Mouse (Mus musculus): ENCODE measurements around the gene Mpv17l. TPM values are rescaled to one million over a fixed set of nuclear protein-coding genes. Genes with fewer than 3 reads are reported as not detected.

Mpv17l gene
- 2.3 and 2.5 TPM in 2 replicates for polyA plus RNA-seq (2015; fragmentation: Nextera tagmentation; extraction: Ambion mirVana)

DNA sequence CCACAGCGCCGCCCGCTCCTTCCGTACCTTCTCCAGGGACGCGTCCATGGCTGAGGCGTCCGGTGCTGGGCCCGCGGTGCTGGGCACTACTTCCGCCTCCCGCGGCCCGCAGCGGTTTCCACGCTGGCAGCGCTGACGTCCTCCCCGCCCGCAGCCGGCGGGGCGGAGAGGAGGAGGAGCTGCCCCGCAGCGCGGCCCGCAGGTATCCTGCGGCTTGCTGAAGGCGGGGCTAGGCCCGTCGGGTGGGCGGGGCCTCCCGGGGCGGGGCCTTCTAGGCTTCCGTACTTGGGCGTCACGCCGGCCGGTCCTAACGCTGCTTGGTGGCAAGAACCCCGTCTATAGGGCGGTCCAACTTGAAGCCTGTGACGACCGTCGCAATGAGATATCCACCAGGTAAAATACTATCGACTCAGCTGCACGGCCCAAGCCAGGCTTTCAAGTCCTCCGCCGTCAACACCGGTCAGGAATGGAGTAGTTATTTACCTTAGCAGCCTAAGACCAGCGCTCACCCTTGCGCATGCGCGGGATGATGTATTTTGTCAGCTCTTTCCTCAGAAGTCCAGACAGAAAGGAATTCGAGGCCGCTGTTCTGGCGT, at the start of gene Mpv17l, which contains the start of gene Pdxdc1:
Mpv17l (plus strand) TSS at position 274 of the 596 bp plus-strand sequence.
Pdxdc1 (minus strand) TSS at position 244 of the 596 bp plus-strand sequence.

DNA sequence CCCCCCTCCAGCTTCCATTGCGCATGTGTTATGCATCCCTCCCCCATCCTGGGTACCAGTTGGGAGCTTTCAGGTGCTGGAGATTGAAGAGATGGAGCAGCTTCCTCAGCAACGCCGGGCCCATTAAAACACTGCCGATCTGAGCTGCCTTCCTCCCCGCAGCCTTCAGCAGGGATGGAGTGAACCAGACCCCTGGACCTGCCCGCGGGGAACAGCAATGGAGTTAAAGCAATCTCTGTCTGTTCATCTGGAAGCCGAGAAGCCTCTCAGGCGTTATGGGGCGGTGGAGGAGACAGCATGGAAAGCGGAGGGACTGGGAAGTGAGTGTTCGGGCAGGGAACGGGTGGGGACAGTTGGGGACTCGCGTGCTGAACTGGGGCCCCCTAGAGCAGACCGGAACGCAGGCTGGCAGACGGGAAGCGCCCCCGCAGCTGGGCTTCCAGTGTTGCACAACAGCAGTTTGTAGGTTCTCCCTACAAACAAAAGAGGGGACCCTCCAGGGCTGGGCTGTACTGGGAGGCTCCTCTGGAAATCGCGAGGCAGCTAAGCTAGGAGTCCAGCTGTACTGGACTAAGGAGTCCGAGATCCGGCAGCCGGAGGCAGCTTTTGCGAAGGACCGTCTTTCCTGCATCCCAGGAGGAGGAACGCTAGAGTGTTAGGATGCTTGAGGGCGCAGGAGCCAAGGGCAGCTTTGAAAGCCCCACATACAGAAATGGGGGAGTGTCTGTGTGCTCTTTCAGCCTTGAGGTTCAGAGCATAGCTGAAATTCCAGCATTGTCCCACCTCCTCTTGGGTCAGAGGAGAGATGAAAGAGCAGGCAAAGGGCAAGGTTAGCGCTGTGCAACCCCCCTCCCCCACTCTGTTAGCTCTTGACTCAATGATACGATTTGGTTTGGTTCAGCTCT, 83.9 kb downstream of the Mpv17l start, which contains the start of the genes 2900011O08Rik and Ifitm7:
2900011O08Rik (plus strand) TSS at position 31 of the 905 bp plus-strand sequence.
Ifitm7 (minus strand) TSS at position 315 of the 905 bp plus-strand sequence.

Other genes starting within 250 kb of the Mpv17l start
- 15.3 and 15.9 TPM in 2 replicates for gene Parn, start 235.0 kb upstream of the Mpv17l start, polyA plus RNA-seq (2015; fragmentation: Nextera tagmentation; extraction: Ambion mirVana)
- gene Bfar, start 231.3 kb upstream of the Mpv17l start, polyA plus RNA-seq (2015; fragmentation: Nextera tagmentation; extraction: Ambion mirVana), result 27.8 and 30.8 TPM in 2 replicates
- gene 3110001I22Rik, start 231.2 kb upstream of the Mpv17l start, polyA plus RNA-seq (2015; fragmentation: Nextera tagmentation; extraction: Ambion mirVana), result 1.6 and 1.9 TPM in 2 replicates
- not detected in 2 replicates for gene Pla2g10, start 172.2 kb upstream of the Mpv17l start, polyA plus RNA-seq (2015; fragmentation: Nextera tagmentation; extraction: Ambion mirVana)
- gene Rrn3, start 122.5 kb upstream of the Mpv17l start, polyA plus RNA-seq (2015; fragmentation: Nextera tagmentation; extraction: Ambion mirVana), result 27.3 and 30.3 TPM in 2 replicates
- gene Ntan1, start 84.3 kb upstream of the Mpv17l start, polyA plus RNA-seq (2015; fragmentation: Nextera tagmentation; extraction: Ambion mirVana), result 114 and 122 TPM in 2 replicates
- 36.5 and 43.2 TPM in 2 replicates for gene Pdxdc1, start within 50 bp of the Mpv17l start, polyA plus RNA-seq (2015; fragmentation: Nextera tagmentation; extraction: Ambion mirVana)
- gene 2900011O08Rik, start 83.4 kb downstream of the Mpv17l start, polyA plus RNA-seq (2015; fragmentation: Nextera tagmentation; extraction: Ambion mirVana), result 0.10 and 0.28 TPM in 2 replicates
- not detected in 2 replicates for gene Ifitm7, start 83.7 kb downstream of the Mpv17l start, polyA plus RNA-seq (2015; fragmentation: Nextera tagmentation; extraction: Ambion mirVana)

Data from skeletal muscle tissue, postnatal 0 days (tissue).